Mouse (Mus musculus) cortical plate, adult 2 months (tissue): ENCODE results near the gene Prdm10. TPM values are rescaled to one million over a fixed set of nuclear protein-coding genes. Genes with fewer than 3 reads are reported as not detected.

Experiments used
- H3K27ac ChIP-seq: fragments of 200-500 bp; 2 replicates; pipeline ENCODE4 v1.5.1; 2012; ENCODE audit warnings: low read length, control low read depth, inconsistent platforms; ENCODE audit not compliant: insufficient read depth
- H3K4me1 ChIP-seq: fragments of 200-500 bp; 2 replicates; pipeline ENCODE4 v1.6.1; 2011; ENCODE audit warnings: low read length; ENCODE audit not compliant: control insufficient read depth, insufficient read depth
- H3K4me3 ChIP-seq: fragments of 200-500 bp; 2 replicates; pipeline ENCODE4 v1.5.1; 2011; ENCODE audit warnings: mild to moderate bottlenecking, low read length, control low read depth; ENCODE audit not compliant: insufficient read depth
- CTCF ChIP-seq: fragments of 200-500 bp; IDR thresholded peaks from 2 replicates; pipeline ENCODE4 v1.5.1; 2011; ENCODE audit warnings: mild to moderate bottlenecking, control low read depth, low read length; ENCODE audit not compliant: insufficient read depth; ENCODE audit errors: extremely low read depth
- POLR2A ChIP-seq: fragments of 200-500 bp; IDR thresholded peaks from 2 replicates; pipeline ENCODE4 v1.6.1; 2011; ENCODE audit warnings: mild to moderate bottlenecking, low read length, control low read depth; ENCODE audit not compliant: insufficient read depth; ENCODE audit errors: extremely low read depth
- polyA plus RNA-seq: library from polyadenylated mRNA; depleted of rRNA; stranded (reverse); fragments of >200 nt; gene quantifications from 2 replicates; pipeline ENCODE4 v1.2.3, GENCODE M21; 2012

Prdm10 gene
- polyA plus RNA-seq, 1 experiment: 18.1 TPM

- no peaks in the 10 kb centered on the region for H3K4me1 ChIP-seq
- H3K27ac ChIP-seq: no peak overlapping the region
- TF ChIP-seq CTCF: no peak
- TF ChIP-seq POLR2A: no peak
- no peak overlapping the region for H3K4me3 ChIP-seq
Observed at GRCm38 (mm10) chr9:31344289-31344831, 64.0 kb downstream of the Prdm10 start.

DNA sequence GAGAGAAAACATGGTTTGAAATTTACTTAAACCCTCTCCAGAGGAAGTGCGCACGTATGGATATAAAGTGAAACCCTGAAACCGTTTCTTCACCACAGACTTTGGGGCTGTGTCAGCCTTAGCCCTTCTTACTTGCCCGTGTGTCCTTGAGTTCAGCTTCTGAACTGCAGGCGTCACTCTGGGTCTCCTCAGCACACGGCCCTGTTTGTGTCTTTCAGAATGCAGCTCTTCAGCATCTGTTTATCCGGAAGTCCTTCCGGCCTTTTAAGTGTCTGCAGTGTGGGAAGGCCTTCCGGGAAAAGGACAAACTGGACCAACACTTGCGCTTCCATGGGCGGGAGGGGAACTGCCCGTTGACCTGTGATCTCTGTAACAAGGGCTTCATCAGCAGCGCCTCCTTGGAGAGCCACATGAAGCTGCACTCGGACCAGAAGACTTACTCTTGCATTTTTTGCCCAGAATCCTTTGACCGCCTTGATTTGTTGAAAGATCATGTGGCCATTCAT lies 66.3 kb downstream of the Prdm10 start:
- TF ChIP-seq POLR2A (no peak), CTCF (no peak)
- Histone ChIP-seq H3K4me1 (no peaks in the 10 kb centered on the region), H3K27ac (no peak overlapping the region), H3K4me3 (no peak overlapping the region)

- TF ChIP-seq POLR2A (no peak), CTCF (no peak)
- Histone ChIP-seq H3K4me1 (no peaks in the 10 kb centered on the region), H3K27ac (no peak overlapping the region), H3K4me3 (no peak overlapping the region)
Observed at GRCm38 (mm10) chr9:31348458-31348857, 68.1 kb downstream of the Prdm10 start.

DNA sequence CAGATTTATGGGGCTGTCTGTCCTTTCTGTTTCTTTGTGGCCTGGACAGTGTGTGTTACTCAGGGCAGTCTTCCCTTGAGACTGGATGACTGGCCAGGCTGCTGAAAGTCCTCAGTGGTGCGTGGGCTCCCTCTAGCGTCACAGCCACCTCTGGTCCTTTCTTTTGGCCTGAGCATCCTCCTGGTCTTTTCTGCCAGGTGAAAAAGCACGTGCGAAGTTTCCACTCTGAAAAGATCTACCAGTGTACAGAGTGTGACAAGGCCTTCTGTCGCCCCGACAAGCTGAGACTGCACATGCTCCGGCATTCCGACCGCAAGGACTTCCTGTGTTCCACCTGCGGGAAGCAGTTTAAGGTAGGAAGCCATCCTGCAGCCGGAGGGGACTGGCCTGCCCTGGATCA lies 68.6 kb downstream of the Prdm10 start:
- TF ChIP-seq POLR2A: no peak
- TF ChIP-seq CTCF: peak; percentile 94
- no peaks in the 10 kb centered on the region for H3K4me1 ChIP-seq
- H3K27ac ChIP-seq: no peak overlapping the region
- H3K4me3 ChIP-seq: no peak overlapping the region

DNA sequence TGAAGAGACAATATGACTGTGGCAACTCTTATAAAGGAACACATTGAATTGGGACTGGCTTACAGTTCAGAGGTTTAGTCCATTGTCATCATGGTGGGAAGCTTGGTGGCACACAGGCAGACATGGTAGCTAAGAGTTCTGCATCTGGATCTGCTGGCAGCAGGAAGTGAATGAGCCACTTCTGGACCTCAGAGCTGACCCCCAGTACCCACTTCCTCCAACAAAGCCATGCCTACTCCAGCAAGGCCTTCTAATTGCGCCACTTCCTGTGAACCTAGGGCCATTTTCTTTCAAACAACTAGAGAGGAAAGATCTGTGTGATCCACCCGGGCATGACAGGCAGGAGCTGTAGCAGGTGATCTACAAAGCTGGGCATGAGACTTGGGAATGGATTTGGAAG lies 72.4 kb downstream of the Prdm10 start:
- no peak for TF ChIP-seq POLR2A
- no peak for TF ChIP-seq CTCF
- H3K4me1 ChIP-seq: no peaks in the 10 kb centered on the region

GRCm38 (mm10) chr9:31353518-31353917 lies 73.2 kb downstream of the Prdm10 start:
- Histone ChIP-seq H3K27ac (no peak overlapping the region), H3K4me1 (no peaks in the 10 kb centered on the region), H3K4me3 (no peak overlapping the region)
- TF ChIP-seq POLR2A (no peak), CTCF (no peak)

More for the DNA sequence above, 72.4 kb downstream of the Prdm10 start:
- Histone ChIP-seq H3K27ac (no peak overlapping the region), H3K4me3 (no peak overlapping the region)

DNA sequence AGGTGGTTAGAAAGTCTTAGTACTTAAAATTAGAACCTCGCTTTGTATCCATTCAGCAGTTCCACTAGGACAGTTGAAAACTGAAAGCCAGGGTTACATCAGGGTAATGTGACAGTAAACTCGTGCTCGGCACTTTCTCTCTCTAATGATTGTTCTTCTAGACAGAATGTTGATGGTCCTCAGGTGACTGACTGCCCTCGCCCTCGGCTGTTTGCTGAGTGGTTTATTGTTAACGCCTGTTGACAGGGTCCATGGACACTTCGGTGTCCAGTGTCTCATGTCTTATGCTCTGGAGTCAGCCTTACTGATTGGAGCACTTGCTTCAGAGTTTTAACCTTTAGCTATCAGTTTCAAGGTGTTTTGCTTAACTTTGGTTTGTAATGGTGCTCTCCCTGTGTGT lies 73.7 kb downstream of the Prdm10 start:
- no peak overlapping the region for H3K27ac ChIP-seq
- no peak overlapping the region for H3K4me3 ChIP-seq
- TF ChIP-seq CTCF (no peak), POLR2A (no peak)
- H3K4me1 ChIP-seq: no peaks in the 10 kb centered on the region

DNA sequence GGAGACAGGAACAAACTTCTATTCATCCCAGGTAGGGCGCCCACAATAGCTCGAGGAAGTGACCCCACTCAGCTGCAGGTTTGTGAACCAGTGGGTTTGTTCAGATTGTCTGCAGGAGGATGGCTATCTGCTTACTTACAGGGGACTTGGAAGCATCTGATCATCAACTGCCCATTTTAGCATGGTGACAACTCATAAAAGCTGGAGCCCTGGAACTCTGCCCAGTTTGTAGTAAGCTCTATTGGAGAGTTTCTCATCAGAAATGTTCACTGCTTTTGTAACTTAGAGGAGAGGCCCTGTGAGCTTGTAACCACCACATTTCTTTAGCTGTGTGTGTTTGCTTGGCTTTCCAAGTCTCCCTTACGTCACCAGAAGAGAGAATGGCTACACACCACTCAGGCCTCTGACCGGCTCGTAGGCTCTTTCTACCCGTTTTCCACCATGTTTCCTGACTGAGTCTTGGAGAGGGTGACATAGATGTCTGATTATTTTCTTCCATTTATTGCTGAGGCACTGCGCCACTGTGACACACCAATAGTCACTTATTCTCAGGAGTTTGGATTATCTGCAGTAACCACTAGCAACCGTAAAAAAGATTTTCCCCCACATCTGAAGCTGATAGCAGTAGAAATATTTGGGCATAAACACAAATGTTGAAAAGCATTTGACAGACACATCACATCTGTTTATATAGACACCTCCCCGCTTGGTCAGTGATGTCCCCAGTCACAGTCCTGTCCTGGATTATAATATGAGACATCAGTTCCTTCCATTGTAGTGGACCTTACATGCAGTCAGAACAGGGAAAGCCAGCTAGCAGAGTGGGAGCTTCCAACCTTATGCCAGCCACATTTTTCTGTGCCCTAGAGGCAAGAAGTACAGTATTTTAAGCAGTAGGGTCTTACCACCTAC lies 83.6 kb downstream of the Prdm10 start:
- Histone ChIP-seq H3K27ac (no peak overlapping the region), H3K4me3 (no peak overlapping the region), H3K4me1 (no peaks in the 10 kb centered on the region; the same call in 1 of the 2 replicates)
- TF ChIP-seq CTCF (no peak), POLR2A (no peak)

- Histone ChIP-seq H3K27ac (no peak overlapping the region), H3K4me1 (no peaks in the 10 kb centered on the region; the same call in 1 of the 2 replicates), H3K4me3 (no peak overlapping the region)
- TF ChIP-seq CTCF (no peak), POLR2A (no peak)
Observed at GRCm38 (mm10) chr9:31365086-31365485, 84.7 kb downstream of the Prdm10 start.
